ENCODE assay signal across 10 mouse cellular contexts in the genomic region with DNA sequence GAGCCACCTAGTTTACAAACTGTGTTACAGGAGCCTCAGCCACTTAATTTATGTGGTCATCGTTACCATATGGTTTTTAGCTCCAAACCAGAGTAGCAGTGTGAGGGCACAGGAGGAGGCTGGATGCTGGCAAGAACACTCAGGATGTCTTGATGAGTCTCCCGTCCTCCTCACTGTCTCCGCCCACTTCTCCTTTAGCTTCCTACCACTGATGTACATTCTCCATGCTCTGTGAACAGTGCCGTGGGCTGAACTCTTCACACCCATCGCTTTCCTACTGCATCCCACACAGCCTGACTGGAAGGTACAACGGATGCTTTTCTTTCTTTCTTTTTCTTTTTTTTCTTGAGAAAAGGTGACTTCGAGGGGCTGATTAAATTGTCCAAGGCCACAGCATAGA.
"Had no signal": no experiment of that assay in that cellular context is flagged by ENCODE, and none has a peak within 500 bp of the region (broad histone marks: within the 10 kb centered on the region; RNA-seq: fewer than 3 reads in every experiment).

No protein-coding gene starts in this region.

- ATAC-seq: intestine, embryonic 16.5 days; midbrain, embryonic 13.5 days had no signal

- DNase-seq: kidney, adult 2 months; kidney, postnatal 14 days; layer of hippocampus, adult 9-11 months; layer of hippocampus, postnatal 36 days; left cerebral cortex, postnatal 4 days; lung, adult 18-20 months; thymus, adult 18-20 months; thymus, postnatal 14 days had no signal
